Mouse (Mus musculus): Measurements from ENCODE around the gene Rab26.
A peak's percentile ranks its signal among the peaks of the same experiment; 100 is the strongest.

The Rab26 gene

GRCm38 (mm10) chr17:24478663-24479380 lies 55.2 kb downstream of the Rab26 start, which contains the start of gene Mlst8:
Gene Mlst8 (minus strand): TSS chr17:24479078.
- peak; percentile 94 for DNase-seq (ENCODE audit: low read depth)

- no peak for DNase-seq (ENCODE audit: low read depth)
Measured at GRCm38 (mm10) chr17:24477985-24478600, 55.9 kb downstream of the Rab26 start.
